Comparison of ENCODE assay signal across 9 mouse cellular contexts in genomic region chr9:64393914-64394596, GRCm38 (mm10). TPM values are rescaled to one million over a fixed set of nuclear protein-coding genes. Genes with fewer than 3 reads are reported as not detected.
DNase-seq lines count a peak whose midpoint lies in the region; ATAC-seq and TF ChIP-seq lines count a peak whose summit lies in the region.
"Had no signal": no experiment of that assay in that cellular context is flagged by ENCODE, and none has a peak within 500 bp of the region (broad histone marks: within the 10 kb centered on the region; RNA-seq: fewer than 3 reads in every experiment).

No protein-coding gene starts in this region.

- no peak overlapping the region for H3K9ac ChIP-seq in forebrain, postnatal 0 days
- no peak overlapping the region for H3K9ac ChIP-seq in forebrain, embryonic 12.5 days
- no peak overlapping the region for H3K9ac ChIP-seq in heart, embryonic 16.5 days (ENCODE audit: low read length)

- ATAC-seq in forebrain, postnatal 0 days: no peak
- ATAC-seq in forebrain, embryonic 12.5 days (ENCODE audit: low FRiP score): no peak
- peak; percentile 65; the same call in 1 of the 2 replicates for ATAC-seq in heart, embryonic 16.5 days (replicated peaks; ENCODE audit: extremely low read depth, insufficient read depth, low FRiP score)

- H3K36me3 ChIP-seq in forebrain, postnatal 0 days (ENCODE audit: insufficient read depth): no peaks in the 10 kb centered on the region
- H3K36me3 ChIP-seq in forebrain, embryonic 12.5 days (replicated peaks): no peaks in the 10 kb centered on the region
- H3K36me3 ChIP-seq in heart, embryonic 16.5 days (ENCODE audit: control insufficient read depth, insufficient read depth): no peaks in the 10 kb centered on the region

- no peak overlapping the region for H3K27ac ChIP-seq in forebrain, postnatal 0 days (ENCODE audit: low read depth, low read length)
- H3K27ac ChIP-seq in forebrain, embryonic 12.5 days: no peak overlapping the region
- no peak overlapping the region for H3K27ac ChIP-seq in cortical plate, adult 2 months (ENCODE audit: insufficient read depth, low read length)
- H3K27ac ChIP-seq in heart, embryonic 16.5 days (ENCODE audit: low read length): peak overlapping the region; percentile 55

- no peak overlapping the region for H3K4me2 ChIP-seq in forebrain, postnatal 0 days (ENCODE audit: low read depth)
- no peak overlapping the region for H3K4me2 ChIP-seq in forebrain, embryonic 12.5 days
- no peak overlapping the region for H3K4me2 ChIP-seq in heart, embryonic 16.5 days (ENCODE audit: low read depth, low read length)

- TF ChIP-seq POLR2A in cortical plate, adult 2 months (IDR thresholded peaks at IDR 0.05; ENCODE audit: extremely low read depth, insufficient read depth, low read length): no peak

- no peak overlapping the region for H3K4me3 ChIP-seq in forebrain, postnatal 0 days (ENCODE audit: low read depth, low read length)
- H3K4me3 ChIP-seq in forebrain, embryonic 12.5 days (replicated peaks): no peak overlapping the region
- H3K4me3 ChIP-seq in cortical plate, adult 2 months (ENCODE audit: insufficient read depth, low read length): no peak overlapping the region
- H3K4me3 ChIP-seq in heart, embryonic 16.5 days (ENCODE audit: low read length): no peak overlapping the region
- H3K4me3 ChIP-seq: megakaryocyte, embryonic 14.5 days had no signal

- DNase-seq in forebrain, postnatal 0 days: peak; percentile 47
- DNase-seq in adipocyte (ENCODE audit: low spot score): peak; percentile 38
- DNase-seq in left cerebral cortex, adult 18-20 months (ENCODE audit: low spot score in 2 of 2): peak; percentile 57 to 78
- DNase-seq in naive thymus-derived CD4-positive, alpha-beta T cell, adult 2 months (ENCODE audit: low read depth): peak; percentile 59
- peak; percentile 92 for DNase-seq in testis, postnatal 10 days (ENCODE audit: low spot score)

- no peaks in the 10 kb centered on the region for H3K4me1 ChIP-seq in forebrain, postnatal 0 days (ENCODE audit: insufficient read depth)
- no peaks in the 10 kb centered on the region; the same call in 1 of the 2 replicates for H3K4me1 ChIP-seq in forebrain, embryonic 12.5 days
- H3K4me1 ChIP-seq in cortical plate, adult 2 months (ENCODE audit: control insufficient read depth, insufficient read depth, low read length): peaks cover 1% of the 10 kb centered on the region; the same call in 1 of the 2 replicates
- peaks cover 4% of the 10 kb centered on the region for H3K4me1 ChIP-seq in heart, embryonic 16.5 days (ENCODE audit: control insufficient read depth, insufficient read depth, low read length)
- H3K4me1 ChIP-seq: megakaryocyte, embryonic 14.5 days had no signal

- TF ChIP-seq CTCF in forebrain, postnatal 0 days (IDR thresholded peaks at IDR 0.05; ENCODE audit: low read depth): peak; percentile 73
- peak; percentile 53 for TF ChIP-seq CTCF in cortical plate, adult 2 months (IDR thresholded peaks at IDR 0.05; ENCODE audit: extremely low read depth, insufficient read depth, low read length)

- no peaks in the 10 kb centered on the region for H3K9me3 ChIP-seq in forebrain, postnatal 0 days (ENCODE audit: low read length)
- H3K9me3 ChIP-seq in forebrain, embryonic 12.5 days: no peaks in the 10 kb centered on the region
- no peaks in the 10 kb centered on the region for H3K9me3 ChIP-seq in heart, embryonic 16.5 days (replicated peaks; ENCODE audit: control insufficient read depth, low read length)
- H3K9me3 ChIP-seq: megakaryocyte, embryonic 14.5 days had no signal

- H3K27me3 ChIP-seq in forebrain, postnatal 0 days (ENCODE audit: insufficient read depth, low read length): no peaks in the 10 kb centered on the region
- peaks cover 19% of the 10 kb centered on the region for H3K27me3 ChIP-seq in forebrain, embryonic 12.5 days
- peaks cover 3% of the 10 kb centered on the region; the same call in 1 of the 2 replicates for H3K27me3 ChIP-seq in heart, embryonic 16.5 days (ENCODE audit: control insufficient read depth, insufficient read depth, low read length)

- 45% methylated on average over 5 of the region's 5 CpGs for WGBS in forebrain, postnatal 0 days
- 43% methylated on average over 5 of the region's 5 CpGs for WGBS in forebrain, embryonic 12.5 days
- 48% methylated on average over 5 of the region's 5 CpGs for WGBS in heart, embryonic 16.5 days

RNA-seq across cellular contexts. Expression of gene Megf11, which starts 8.6 kb away (rescaled TPM):
- total RNA-seq in forebrain, postnatal 0 days (2014; rRNA removed): 7.4 and 14.5 TPM in 2 replicates
- polyA plus RNA-seq in forebrain, postnatal 0 days (2015; fragmentation: Nextera tagmentation; extraction: Ambion mirVana): 5.0 and 8.9 TPM in 2 replicates
- polyA plus RNA-seq in forebrain, embryonic 12.5 days (2016; fragmentation: Nextera tagmentation; extraction: Ambion mirVana): 3.8 and 5.2 TPM in 2 replicates
- 6.0 and 6.2 TPM in 2 replicates for polyA plus RNA-seq in cortical plate, adult 2 months (2012; rRNA removed)
- polyA plus RNA-seq in heart, embryonic 16.5 days (2015; fragmentation: Nextera tagmentation; extraction: Ambion mirVana): 0.58 and 0.59 TPM in 2 replicates
- total RNA-seq in left cerebral cortex, adult 18-20 months (2021): 10 to 100 TPM; 10.2 to 11.3 TPM

RNA-seq across cellular contexts. Expression of gene Dis3l, which starts 53.0 kb away (rescaled TPM):
- total RNA-seq in forebrain, postnatal 0 days (2014; rRNA removed): 19.6 and 28.6 TPM in 2 replicates
- polyA plus RNA-seq in forebrain, postnatal 0 days (2015; fragmentation: Nextera tagmentation; extraction: Ambion mirVana): 15.3 and 18.1 TPM in 2 replicates
- 24.8 and 24.9 TPM in 2 replicates for polyA plus RNA-seq in forebrain, embryonic 12.5 days (2016; fragmentation: Nextera tagmentation; extraction: Ambion mirVana)
- polyA plus RNA-seq in cortical plate, adult 2 months (2012; rRNA removed): 25.4 and 26.2 TPM in 2 replicates
- 19.6 and 21.2 TPM in 2 replicates for polyA plus RNA-seq in heart, embryonic 16.5 days (2015; fragmentation: Nextera tagmentation; extraction: Ambion mirVana)
- 10 to 100 TPM; 27.5 to 28.2 TPM for total RNA-seq in left cerebral cortex, adult 18-20 months (2021)

Comparison
In these comparisons a context has a peak if more than half of its experiments do, and no peak if none do; other contexts are left out.
1. DNase-seq: peak in every context shown above with its lines; median percentile 92 in testis, postnatal 10 days; 68 in left cerebral cortex, adult 18-20 months; 59 in naive thymus-derived CD4-positive, alpha-beta T cell, adult 2 months; 47 in forebrain, postnatal 0 days; 38 in adipocyte.